Comparison of ENCODE assay signal across 9 mouse cellular contexts in genomic region chr11:59569306-59569705, GRCm38 (mm10). TPM values are rescaled to one million over a fixed set of nuclear protein-coding genes. Genes with fewer than 3 reads are reported as not detected.
DNase-seq lines count a peak whose midpoint lies in the region; ATAC-seq and TF ChIP-seq lines count a peak whose summit lies in the region.
"Had no signal": no experiment of that assay in that cellular context is flagged by ENCODE, and none has a peak within 500 bp of the region (broad histone marks: within the 10 kb centered on the region; RNA-seq: fewer than 3 reads in every experiment).

No protein-coding gene starts in this region.

- H3K36me3 ChIP-seq in intestine, postnatal 0 days (ENCODE audit: control insufficient read depth, insufficient read depth) = no peaks in the 10 kb centered on the region
- no peaks in the 10 kb centered on the region for H3K36me3 ChIP-seq in intestine, embryonic 16.5 days (ENCODE audit: control insufficient read depth, insufficient read depth, low read length)
- no peaks in the 10 kb centered on the region for H3K36me3 ChIP-seq in E14TG2a.4 (ENCODE audit: insufficient read depth, low read length)
- H3K36me3 ChIP-seq: liver, embryonic 15.5 days had no signal

- no peak overlapping the region for H3K9ac ChIP-seq in intestine, postnatal 0 days (ENCODE audit: low read depth, low read length)
- no peak overlapping the region for H3K9ac ChIP-seq in intestine, embryonic 16.5 days (ENCODE audit: low read depth, low read length)
- H3K9ac ChIP-seq: liver, embryonic 15.5 days had no signal

- no peaks in the 10 kb centered on the region for H3K4me1 ChIP-seq in intestine, postnatal 0 days (replicated peaks; ENCODE audit: control insufficient read depth, insufficient read depth, low read length)
- H3K4me1 ChIP-seq in intestine, embryonic 16.5 days (ENCODE audit: control insufficient read depth, insufficient read depth, low read length) = no peaks in the 10 kb centered on the region
- H3K4me1 ChIP-seq in E14TG2a.4 (replicated peaks; ENCODE audit: low read depth, low read length) = peaks cover 28% of the 10 kb centered on the region
- H3K4me1 ChIP-seq in embryonic fibroblast, embryonic 13.5 days (ENCODE audit: control insufficient read depth, insufficient read depth, low read length) = no peaks in the 10 kb centered on the region
- H3K4me1 ChIP-seq: liver, embryonic 15.5 days had no signal

- peak; percentile 70 for TF ChIP-seq CTCF in intestine, postnatal 0 days (IDR thresholded peaks at IDR 0.05; ENCODE audit: low read depth)
- TF ChIP-seq CTCF in E14TG2a.4 (conservative IDR thresholded peaks at IDR 0.05; ENCODE audit: low read length) = peak; percentile 74
- peak; percentile 46; the same call in 1 of the 2 replicates for TF ChIP-seq CTCF in embryonic fibroblast, embryonic 13.5 days (IDR thresholded peaks at IDR 0.05; ENCODE audit: borderline replicate concordance, insufficient read depth, low read length)

- no peak for ATAC-seq in intestine, postnatal 0 days
- no peak for ATAC-seq in intestine, embryonic 16.5 days

- TF ChIP-seq POLR2A in embryonic fibroblast, embryonic 13.5 days (IDR thresholded peaks at IDR 0.05; ENCODE audit: low read depth, low read length) = no peak

- no peak overlapping the region for H3K4me3 ChIP-seq in intestine, postnatal 0 days (ENCODE audit: low read depth, low read length)
- no peak overlapping the region for H3K4me3 ChIP-seq in intestine, embryonic 16.5 days (ENCODE audit: low read length)
- H3K4me3 ChIP-seq in E14TG2a.4 (replicated peaks; ENCODE audit: low read length) = no peak overlapping the region
- no peak overlapping the region for H3K4me3 ChIP-seq in embryonic fibroblast, embryonic 13.5 days (ENCODE audit: insufficient read depth, low read length)
- H3K4me3 ChIP-seq: liver, embryonic 15.5 days had no signal

- no peaks in the 10 kb centered on the region for H3K27me3 ChIP-seq in intestine, postnatal 0 days (replicated peaks; ENCODE audit: control insufficient read depth, insufficient read depth, low read length)
- peaks cover 5% of the 10 kb centered on the region; the same call in 1 of the 2 replicates for H3K27me3 ChIP-seq in intestine, embryonic 16.5 days (replicated peaks; ENCODE audit: control insufficient read depth, insufficient read depth, low read length)
- H3K27me3 ChIP-seq in E14TG2a.4 (ENCODE audit: insufficient read depth, low read length) = peaks cover 44% of the 10 kb centered on the region

- WGBS in intestine, postnatal 0 days = 59% methylated on average over 3 of the region's 3 CpGs
- 67% methylated on average over 3 of the region's 3 CpGs for WGBS in intestine, embryonic 16.5 days

- H3K4me2 ChIP-seq in intestine, postnatal 0 days (replicated peaks; ENCODE audit: low read depth) = no peak overlapping the region
- H3K4me2 ChIP-seq in intestine, embryonic 16.5 days (ENCODE audit: low read depth, low read length) = no peak overlapping the region
- H3K4me2 ChIP-seq: liver, embryonic 15.5 days had no signal

- no peaks in the 10 kb centered on the region for H3K9me3 ChIP-seq in intestine, postnatal 0 days (ENCODE audit: control insufficient read depth)
- H3K9me3 ChIP-seq in intestine, embryonic 16.5 days (ENCODE audit: control insufficient read depth, low read length) = no peaks in the 10 kb centered on the region
- H3K9me3 ChIP-seq in E14TG2a.4 (ENCODE audit: low read length) = peaks cover 4% of the 10 kb centered on the region; the same call in 1 of the 2 replicates
- H3K9me3 ChIP-seq: liver, embryonic 15.5 days had no signal

- peak; percentile 57 for DNase-seq in 3T3-L1 (ENCODE audit: low read depth, low spot score)
- DNase-seq in neural tube, embryonic 10.5 days (ENCODE audit: extremely low spot score, low spot score) = no peak
- no peak for DNase-seq in heart, adult 9 months (ENCODE audit: low spot score in 2 of 2)
- DNase-seq: spleen, adult 18-20 months had no signal

- no peak overlapping the region for H3K27ac ChIP-seq in intestine, postnatal 0 days (ENCODE audit: low read depth, low read length)
- H3K27ac ChIP-seq in intestine, embryonic 16.5 days (ENCODE audit: low read length) = no peak overlapping the region
- H3K27ac ChIP-seq in embryonic fibroblast, embryonic 13.5 days (ENCODE audit: insufficient read depth, low read length) = no peak overlapping the region
- H3K27ac ChIP-seq: liver, embryonic 15.5 days had no signal

RNA-seq across cellular contexts. Expression of gene Olfr222, which starts 6.7 kb away (rescaled TPM):
- polyA plus RNA-seq in intestine, postnatal 0 days (2015; fragmentation: Nextera tagmentation; extraction: Ambion mirVana) = not detected in 2 replicates
- polyA plus RNA-seq in intestine, embryonic 16.5 days (2015; fragmentation: Nextera tagmentation; extraction: Ambion mirVana) = not detected in 2 replicates
- not detected in 2 replicates for polyA plus RNA-seq in embryonic fibroblast, embryonic 13.5 days (2011; ENCODE audit: insufficient read length, low read depth, missing spikeins)
- polyA plus RNA-seq: liver, embryonic 15.5 days had no signal

RNA-seq across cellular contexts. Expression of gene Olfr223, which starts 23.8 kb away (rescaled TPM):
- not detected in 2 replicates for polyA plus RNA-seq in intestine, postnatal 0 days (2015; fragmentation: Nextera tagmentation; extraction: Ambion mirVana)
- not detected in 2 replicates for polyA plus RNA-seq in intestine, embryonic 16.5 days (2015; fragmentation: Nextera tagmentation; extraction: Ambion mirVana)
- polyA plus RNA-seq in embryonic fibroblast, embryonic 13.5 days (2011; ENCODE audit: insufficient read length, low read depth, missing spikeins) = not detected in 2 replicates
- polyA plus RNA-seq: liver, embryonic 15.5 days had no signal

RNA-seq across cellular contexts. Expression of gene Nlrp3, which starts 27.9 kb away (rescaled TPM):
- polyA plus RNA-seq in intestine, postnatal 0 days (2015; fragmentation: Nextera tagmentation; extraction: Ambion mirVana) = 0.14 and 0.17 TPM in 2 replicates
- polyA plus RNA-seq in intestine, embryonic 16.5 days (2015; fragmentation: Nextera tagmentation; extraction: Ambion mirVana) = 0.35 and 0.51 TPM in 2 replicates
- polyA plus RNA-seq in embryonic fibroblast, embryonic 13.5 days (2011; ENCODE audit: insufficient read length, low read depth, missing spikeins) = 0.79 TPM in 1 of 2 replicates, not detected in the other

RNA-seq across cellular contexts. Expression of gene Zkscan17, which starts 42.8 kb away (rescaled TPM):
- 5.4 and 6.2 TPM in 2 replicates for polyA plus RNA-seq in intestine, postnatal 0 days (2015; fragmentation: Nextera tagmentation; extraction: Ambion mirVana)
- polyA plus RNA-seq in intestine, embryonic 16.5 days (2015; fragmentation: Nextera tagmentation; extraction: Ambion mirVana) = 13.8 and 14.7 TPM in 2 replicates
- polyA plus RNA-seq in embryonic fibroblast, embryonic 13.5 days (2011; ENCODE audit: insufficient read length, low read depth, missing spikeins) = 23.6 and 25.4 TPM in 2 replicates
